Mouse (Mus musculus): Measurements from ENCODE around the gene Cpsf7.

GRCm38 (mm10) chr19:10585112-10585511, 60.0 kb downstream of the Cpsf7 start:
- TF ChIP-seq EP300 (IDR thresholded peaks at IDR 0.05; ENCODE audit: low read depth) (no peak), CTCF (IDR thresholded peaks at IDR 0.05; ENCODE audit: low read depth) (no peak)
